Mouse (Mus musculus): ENCODE results near the gene Opa1. TPM values are rescaled to one million over a fixed set of nuclear protein-coding genes. Genes with fewer than 3 reads are reported as not detected.

Opa1 gene
- polyA plus RNA-seq, 1 experiment from 2014 or later: 15.2 TPM

GRCm38 (mm10) chr16:29693791-29694419 lies 114.8 kb downstream of the Opa1 start:
- no peaks in the 10 kb centered on the region for H3K9me3 ChIP-seq (ENCODE audit: low read length)
- no peak for ATAC-seq
- WGBS (ENCODE audit: insufficient replicate concordance): 42% methylated on average over 6 of the region's 6 CpGs

GRCm38 (mm10) chr16:29694420-29694959 lies 115.4 kb downstream of the Opa1 start:
- Histone ChIP-seq H3K27me3 (ENCODE audit: insufficient read depth, low read length) (no peaks in the 10 kb centered on the region), H3K9ac (replicated peaks) (no peak overlapping the region), H3K4me2 (ENCODE audit: low read depth, low read length) (no peak overlapping the region), H3K36me3 (replicated peaks; ENCODE audit: insufficient read depth, low read length) (no peaks in the 10 kb centered on the region), H3K9me3 (ENCODE audit: low read length) (no peaks in the 10 kb centered on the region), H3K4me1 (ENCODE audit: insufficient read depth) (no peaks in the 10 kb centered on the region), H3K27ac (ENCODE audit: low read depth) (no peak overlapping the region), H3K4me3 (ENCODE audit: low read depth, low read length) (no peak overlapping the region)
- ATAC-seq (no peak), DNase-seq (no peak)
- WGBS (ENCODE audit: insufficient replicate concordance): 67% methylated on average over 9 of the region's 9 CpGs
- TF ChIP-seq CTCF (IDR thresholded peaks at IDR 0.05; ENCODE audit: low read depth) (no peak), EP300 (IDR thresholded peaks at IDR 0.05; ENCODE audit: low read depth) (no peak)

More at GRCm38 (mm10) chr16:29693791-29694419, 114.8 kb downstream of the Opa1 start:
- H3K36me3 ChIP-seq (replicated peaks; ENCODE audit: insufficient read depth, low read length): no peaks in the 10 kb centered on the region
- H3K4me3 ChIP-seq (ENCODE audit: low read depth, low read length): no peak overlapping the region
- H3K27ac ChIP-seq (ENCODE audit: low read depth): no peak overlapping the region
- TF ChIP-seq CTCF (IDR thresholded peaks at IDR 0.05; ENCODE audit: low read depth): no peak
- H3K4me1 ChIP-seq (ENCODE audit: insufficient read depth): no peaks in the 10 kb centered on the region
- DNase-seq: no peak
- no peaks in the 10 kb centered on the region for H3K27me3 ChIP-seq (ENCODE audit: insufficient read depth, low read length)
- no peak overlapping the region for H3K9ac ChIP-seq (replicated peaks)
- H3K4me2 ChIP-seq (ENCODE audit: low read depth, low read length): no peak overlapping the region

Other genes starting within 250 kb of the Opa1 start
- 0.06 TPM in 1 of 2 replicates, not detected in the other for gene Atp13a5, start 200.6 kb upstream of the Opa1 start, polyA plus RNA-seq (2015; fragmentation: Nextera tagmentation; extraction: Ambion mirVana)
- gene Atp13a4, start 34.5 kb upstream of the Opa1 start, polyA plus RNA-seq (2015; fragmentation: Nextera tagmentation; extraction: Ambion mirVana): not detected in 2 replicates